Mouse (Mus musculus) thymus, postnatal 14 days (tissue): ENCODE data around the gene Btn2a2.

Experiments
- DNase-seq: peaks from one replicate; pipeline ENCODE4 v3.0.0; 2021

Gene Btn2a2

GRCm38 (mm10) chr13:23445156-23445555 is 43.5 kb downstream of the Btn2a2 start:
- DNase-seq, result no peak

- DNase-seq, result no peak
Measured at GRCm38 (mm10) chr13:23444451-23444850, 44.2 kb downstream of the Btn2a2 start.

- no peak for DNase-seq
Measured at GRCm38 (mm10) chr13:23439901-23440300, 48.8 kb downstream of the Btn2a2 start.

GRCm38 (mm10) chr13:23438521-23438920 is 50.1 kb downstream of the Btn2a2 start:
- DNase-seq, result peak; percentile 65

- peak; percentile 87 for DNase-seq
Measured at GRCm38 (mm10) chr13:23437908-23438307, 50.7 kb downstream of the Btn2a2 start.

- DNase-seq, result peak; percentile 72
Measured at GRCm38 (mm10) chr13:23436861-23437822, 51.5 kb downstream of the Btn2a2 start.

GRCm38 (mm10) chr13:23436231-23436661 is 52.4 kb downstream of the Btn2a2 start:
- peak; percentile 61 for DNase-seq

GRCm38 (mm10) chr13:23435676-23436075 is 53.0 kb downstream of the Btn2a2 start:
- DNase-seq, result no peak

- no peak for DNase-seq
Measured at GRCm38 (mm10) chr13:23435241-23435640, 53.4 kb downstream of the Btn2a2 start.

GRCm38 (mm10) chr13:23434426-23434825 is 54.2 kb downstream of the Btn2a2 start:
- no peak for DNase-seq

GRCm38 (mm10) chr13:23433801-23434200 is 54.9 kb downstream of the Btn2a2 start:
- DNase-seq, result no peak

GRCm38 (mm10) chr13:23433206-23433605 is 55.5 kb downstream of the Btn2a2 start:
- DNase-seq, result no peak

- DNase-seq, result peak; percentile 95
Measured at GRCm38 (mm10) chr13:23432562-23433201, 56.0 kb downstream of the Btn2a2 start.

- peak; percentile 88 for DNase-seq
Measured at GRCm38 (mm10) chr13:23431351-23431771, 57.3 kb downstream of the Btn2a2 start.

GRCm38 (mm10) chr13:23430734-23431133 is 57.9 kb downstream of the Btn2a2 start:
- DNase-seq, result peak; percentile 73

- no peak for DNase-seq
Measured at GRCm38 (mm10) chr13:23429771-23430380, 58.8 kb downstream of the Btn2a2 start.

GRCm38 (mm10) chr13:23428166-23428993 is 60.3 kb downstream of the Btn2a2 start:
- no peak for DNase-seq
